ENCODE assay signal across 9 mouse cellular contexts in genomic region chr9:100917111-100917510, GRCm38 (mm10).
DNase-seq lines count a peak whose midpoint lies in the region; ATAC-seq lines count a peak whose summit lies in the region.
"Had no signal": no experiment of that assay in that cellular context is flagged by ENCODE, and none has a peak within 500 bp of the region (broad histone marks: within the 10 kb centered on the region; RNA-seq: fewer than 3 reads in every experiment).

No protein-coding gene starts in this region.

- 0 out of 2 replicates have a peak, but pooled peaks cover 7% of the 10 kb centered on the region for H3K36me3 ChIP-seq in heart, embryonic 10.5 days
- H3K36me3 ChIP-seq: liver, embryonic 15.5 days had no signal

- no peaks in the 10 kb centered on the region for H3K9me3 ChIP-seq in heart, embryonic 10.5 days
- H3K9me3 ChIP-seq: liver, embryonic 15.5 days had no signal

- no peaks in the 10 kb centered on the region for H3K27me3 ChIP-seq in heart, embryonic 10.5 days (ENCODE audit: insufficient read depth, poor library complexity, severe bottlenecking)
- H3K27me3 ChIP-seq: liver, embryonic 15.5 days had no signal

- 56% methylated on average over 2 of the region's 2 CpGs for WGBS in heart, embryonic 10.5 days

- ATAC-seq in CD4-positive, CD25-positive, alpha-beta regulatory T cell, adult 4 months, result peak; percentile 90
- ATAC-seq in frontal cortex, adult (ENCODE audit: low TSS enrichment), result peak; percentile 78

- peak; percentile 2 to 52 for DNase-seq in heart, adult 9 months (ENCODE audit: low spot score in 2 of 2)
- no peak for DNase-seq in heart, embryonic 10.5 days (ENCODE audit: low spot score)
- DNase-seq in brain, embryonic 18.5 days (ENCODE audit: low read depth, low spot score), result peak; percentile 59
- peak; percentile 68 for DNase-seq in layer of hippocampus, adult 9-10 months (ENCODE audit: low spot score)
- peak; percentile 10 to 46 for DNase-seq in natural killer cell, adult 2 months (ENCODE audit: low spot score in 2 of 2)
- no peak for DNase-seq in ovary, postnatal 10 days (ENCODE audit: low spot score)

- H3K4me1 ChIP-seq in heart, embryonic 10.5 days, result no peaks in the 10 kb centered on the region
- H3K4me1 ChIP-seq: liver, embryonic 15.5 days had no signal

- H3K4me3 ChIP-seq in heart, embryonic 10.5 days, result no peak overlapping the region
- H3K4me3 ChIP-seq: liver, embryonic 15.5 days had no signal

- H3K27ac ChIP-seq in heart, embryonic 10.5 days, result no peak overlapping the region
- H3K27ac ChIP-seq: liver, embryonic 15.5 days had no signal

Comparison
In these comparisons a context has a peak if more than half of its experiments do, and no peak if none do; other contexts are left out.
1. DNase-seq: peak in heart, adult 9 months (2 of 2), brain, embryonic 18.5 days (single experiment), layer of hippocampus, adult 9-10 months (single experiment) and natural killer cell, adult 2 months (2 of 2); none in heart, embryonic 10.5 days (single experiment) and ovary, postnatal 10 days (single experiment).